Mouse (Mus musculus): ENCODE measurements at regions not wholly inside any gene's neighbourhood (a gene's known extent, or its start where the extent isn't known, plus 50 kb on each side); places are given as distances from the start of the nearest gene placed in this dataset.
"Not testable (repeated sequence)": the region's sequence is repeated elsewhere in the genome, so short reads cannot be mapped to it uniquely, and the experiment has no call there.

- DNase-seq (ENCODE audit: low spot score in 2 of 2), result no peak
Measured at GRCm38 (mm10) chr8:12451857-12452256, 56.8 kb downstream of the Sox1 start.

- DNase-seq (ENCODE audit: low spot score in 2 of 2), result not testable (repeated sequence)
Measured at GRCm38 (mm10) chr8:12455376-12455775, 60.3 kb downstream of the Sox1 start.

- no peak for DNase-seq (ENCODE audit: low spot score in 2 of 2)
Measured at GRCm38 (mm10) chr8:12456326-12456725, 61.2 kb downstream of the Sox1 start.

- DNase-seq (ENCODE audit: low spot score in 2 of 2), result no peak
Measured at GRCm38 (mm10) chr8:12457015-12457414, 61.9 kb downstream of the Sox1 start.

- DNase-seq (ENCODE audit: low spot score in 2 of 2), result no peak
Measured at GRCm38 (mm10) chr8:12466845-12467244, 71.8 kb downstream of the Sox1 start.

GRCm38 (mm10) chr8:12467386-12468326 lies 72.6 kb downstream of the Sox1 start:
- DNase-seq (ENCODE audit: low spot score in 2 of 2), result no peak

GRCm38 (mm10) chr8:12477449-12478401 lies 82.6 kb downstream of the Sox1 start:
- DNase-seq (ENCODE audit: low spot score in 2 of 2), result no peak

- no peak for DNase-seq (ENCODE audit: low spot score in 2 of 2)
Measured at GRCm38 (mm10) chr8:12481918-12482317, 86.8 kb downstream of the Sox1 start.

- no peak for DNase-seq (ENCODE audit: low spot score in 2 of 2)
Measured at GRCm38 (mm10) chr8:12483551-12483950, 88.5 kb downstream of the Sox1 start.

- DNase-seq (ENCODE audit: low spot score in 2 of 2), result no peak
Measured at GRCm38 (mm10) chr8:12485326-12485725, 87.5 kb upstream of the Spaca7 start.

- peak; percentile 45 to 74 for DNase-seq (ENCODE audit: low spot score in 2 of 2)
Measured at GRCm38 (mm10) chr8:12486331-12487061, 86.3 kb upstream of the Spaca7 start.

- DNase-seq (ENCODE audit: low spot score in 2 of 2), result no peak
Measured at GRCm38 (mm10) chr8:12487201-12487600, 85.6 kb upstream of the Spaca7 start.

GRCm38 (mm10) chr8:12489194-12489593 lies 83.6 kb upstream of the Spaca7 start:
- DNase-seq (ENCODE audit: low spot score in 2 of 2), result no peak

- no peak for DNase-seq (ENCODE audit: low spot score in 2 of 2)
Measured at GRCm38 (mm10) chr8:12491472-12491871, 81.4 kb upstream of the Spaca7 start.

- DNase-seq (ENCODE audit: low spot score in 2 of 2), result no peak
Measured at GRCm38 (mm10) chr8:12492461-12492860, 80.4 kb upstream of the Spaca7 start.

GRCm38 (mm10) chr8:12494559-12494958 lies 78.3 kb upstream of the Spaca7 start:
- DNase-seq (ENCODE audit: low spot score in 2 of 2), result no peak

- no peak for DNase-seq (ENCODE audit: low spot score in 2 of 2)
Measured at GRCm38 (mm10) chr8:12497420-12497819, 75.4 kb upstream of the Spaca7 start.

- no peak for DNase-seq (ENCODE audit: low spot score in 2 of 2)
Measured at GRCm38 (mm10) chr8:12499658-12500057, 73.2 kb upstream of the Spaca7 start.

- no peak for DNase-seq (ENCODE audit: low spot score in 2 of 2)
Measured at GRCm38 (mm10) chr8:12500291-12500690, 72.5 kb upstream of the Spaca7 start.

- DNase-seq (ENCODE audit: low spot score in 2 of 2), result no peak
Measured at GRCm38 (mm10) chr8:12501824-12502223, 71.0 kb upstream of the Spaca7 start.

- no peak for DNase-seq (ENCODE audit: low spot score in 2 of 2)
Measured at GRCm38 (mm10) chr8:12502321-12502775, 70.5 kb upstream of the Spaca7 start.

All from layer of hippocampus, adult 18-20 months (tissue).